Mouse (Mus musculus): Measurements from ENCODE around the gene Uggt1.

DNA sequence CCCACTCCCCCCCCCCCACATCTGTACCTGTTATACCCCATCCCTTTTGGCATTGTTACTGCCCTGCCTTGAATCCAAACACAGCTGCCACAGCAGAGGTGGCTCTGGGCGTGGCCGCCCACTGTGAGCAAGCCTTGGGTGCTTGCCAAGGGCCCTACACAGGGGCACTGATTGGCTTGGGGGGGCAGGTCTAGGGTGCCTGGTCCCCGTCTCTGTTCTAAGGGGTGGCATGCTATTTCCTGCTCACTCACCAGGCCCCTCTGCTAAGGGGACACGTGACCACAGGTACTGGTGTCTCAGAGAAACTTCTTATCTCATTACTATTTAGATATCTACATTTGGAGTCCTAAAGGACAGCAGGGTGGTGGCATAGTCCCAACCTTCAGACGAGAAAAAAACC lies 28.0 kb upstream of the Uggt1 start:
- TF ChIP-seq CTCF (IDR thresholded peaks at IDR 0.05) (no peak), EP300 (IDR thresholded peaks at IDR 0.05) (no peak)

All from lung, postnatal 0 days (tissue).